Mouse (Mus musculus) heart, postnatal 0 days (tissue): Measurements from ENCODE around the gene Ahcyl2. TPM values are rescaled to one million over a fixed set of nuclear protein-coding genes. Genes with fewer than 3 reads are reported as not detected.

Experiments
- ATAC-seq: fragments of 200-750 bp; cut with Nextera tagmentation; 2 replicates; pipeline ENCODE4 v1.8.0; 2017; ENCODE audit warnings: low read depth, moderate number of reproducible peaks, moderate library complexity; ENCODE audit not compliant: insufficient read depth
- DNase-seq: peaks from one replicate; pipeline ENCODE4 v3.0.0-alpha.2; 2016; ENCODE audit warnings: low spot score
- H3K27ac ChIP-seq: fragments of 300-500 bp; sonication (generic); 2 replicates; pipeline ENCODE4 v1.5.1; 2014; ENCODE audit warnings: low read depth, mild to moderate bottlenecking
- H3K27me3 ChIP-seq: fragments of 300-500 bp; sonication (generic); 2 replicates; pipeline ENCODE4 v1.6.1; 2014; ENCODE audit warnings: low read length, mixed read lengths; ENCODE audit not compliant: control insufficient read depth, insufficient read depth
- H3K36me3 ChIP-seq: fragments of 300-500 bp; sonication (generic); replicated peaks from 2 replicates; pipeline ENCODE4 v1.6.1; 2014; ENCODE audit warnings: low read length, mixed read lengths; ENCODE audit not compliant: control insufficient read depth, insufficient read depth
- H3K4me1 ChIP-seq: fragments of 300-500 bp; sonication (generic); 2 replicates; pipeline ENCODE4 v1.6.1; 2014; ENCODE audit warnings: antibody characterized with exemption; ENCODE audit not compliant: control insufficient read depth, insufficient read depth
- H3K4me2 ChIP-seq: fragments of 300-500 bp; sonication (generic); 2 replicates; pipeline ENCODE4 v1.6.1; 2014; ENCODE audit warnings: low read depth, mild to moderate bottlenecking, low read length, moderate library complexity
- H3K4me3 ChIP-seq: fragments of 300-500 bp; sonication (generic); 2 replicates; pipeline ENCODE4 v1.5.1; 2014; ENCODE audit warnings: low read depth, low read length
- H3K9ac ChIP-seq: fragments of 300-500 bp; sonication (generic); replicated peaks from 2 replicates; pipeline ENCODE4 v1.6.1; 2014; ENCODE audit warnings: low read depth, low read length, mixed read lengths
- H3K9me3 ChIP-seq: fragments of 300-500 bp; sonication (generic); replicated peaks from 2 replicates; pipeline ENCODE4 v1.6.1; 2016; ENCODE audit warnings: low read length; ENCODE audit not compliant: control insufficient read depth
- CTCF ChIP-seq: IDR thresholded peaks from 2 replicates; pipeline ENCODE4 v1.5.1; 2016; ENCODE audit warnings: antibody characterized with exemption, control low read depth, low read depth
- EP300 ChIP-seq: IDR thresholded peaks from 2 replicates; pipeline ENCODE4 v1.6.1; 2016; ENCODE audit warnings: antibody characterized with exemption, low read depth
- WGBS: fragments of 180-500 bp; shearing (Covaris S2); extraction: QIAGEN DNeasy Blood & Tissue Kit; methylation state at CpG from one replicate; pipeline ENCODE4 v1.1.7; 2014; 5-methylcytosine and 5-hydroxymethylcytosine counted together
- polyA plus RNA-seq: library from polyadenylated mRNA; unstranded; fragments of >200 nt; fragmentation: Nextera tagmentation; extraction: Ambion mirVana; gene quantifications from 2 replicates; pipeline ENCODE4 v1.2.1, GENCODE M21; 2015
- total RNA-seq: library from RNA; depleted of rRNA; stranded (reverse); fragments of >200 nt; gene quantifications from 2 replicates; pipeline ENCODE4 v1.2.3, GENCODE M21; 2014; ENCODE audit warnings: low replicate concordance

Ahcyl2 gene
- total and polyA plus RNA-seq, 2 experiments from 2014 or later, result 3.4 to 31.6 TPM

GRCm38 (mm10) chr6:29931181-29931580, 163.4 kb downstream of the Ahcyl2 start:
- Histone ChIP-seq H3K36me3 (peaks cover 79% of the 10 kb centered on the region), H3K4me2 (no peak overlapping the region), H3K27me3 (no peaks in the 10 kb centered on the region), H3K9me3 (no peaks in the 10 kb centered on the region), H3K4me3 (no peak overlapping the region), H3K27ac (no peak overlapping the region), H3K9ac (no peak overlapping the region), H3K4me1 (0 out of 2 replicates have a peak, but pooled peaks cover 4% of the 10 kb centered on the region)
- ATAC-seq (no peak), DNase-seq (no peak)
- WGBS, result 87% methylated on average over 4 of the region's 4 CpGs
- no peak for TF ChIP-seq CTCF
- no peak for TF ChIP-seq EP300

DNA sequence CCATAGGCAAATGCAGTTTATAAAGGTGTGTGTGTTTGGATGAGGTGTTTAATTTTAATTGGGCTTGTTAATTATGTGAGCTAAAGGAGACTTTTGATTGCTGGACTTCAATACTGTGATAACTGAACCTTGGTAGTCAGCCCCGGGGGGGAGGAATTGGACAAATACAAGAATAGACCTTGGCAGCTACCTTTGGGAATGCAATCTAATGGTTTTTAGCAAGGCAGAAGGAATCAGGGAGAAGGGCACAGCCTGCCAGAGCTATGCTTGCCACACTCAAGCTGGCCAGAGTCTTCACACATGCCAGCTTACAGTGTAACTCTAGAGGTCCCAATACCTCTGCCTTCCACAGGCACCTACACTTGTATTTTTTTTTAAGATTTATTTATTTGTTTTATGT, 167.9 kb downstream of the Ahcyl2 start:
- no peaks in the 10 kb centered on the region for H3K27me3 ChIP-seq
- no peak overlapping the region for H3K4me3 ChIP-seq
- no peak for DNase-seq
- peaks cover 13% of the 10 kb centered on the region for H3K4me1 ChIP-seq
- H3K9ac ChIP-seq, result no peak overlapping the region
- H3K9me3 ChIP-seq, result no peaks in the 10 kb centered on the region
- ATAC-seq, result 0 out of 2 replicates have a peak, but pooled peaks have one; percentile 36
- H3K36me3 ChIP-seq, result peaks cover 82% of the 10 kb centered on the region
- WGBS, result 28% methylated on average over 1 of the region's 1 CpGs
- H3K27ac ChIP-seq, result peak overlapping the region; percentile 67
- H3K4me2 ChIP-seq, result no peak overlapping the region
- TF ChIP-seq CTCF (no peak), EP300 (no peak)

GRCm38 (mm10) chr6:29940428-29940827, 172.6 kb downstream of the Ahcyl2 start:
- peaks cover 16% of the 10 kb centered on the region for H3K4me1 ChIP-seq
- ATAC-seq (peak; percentile 68; the same call in 1 of the 2 replicates), DNase-seq (peak; percentile 63)
- H3K27ac ChIP-seq, result peak overlapping the region; percentile 60
- 18% methylated on average over 4 of the region's 4 CpGs for WGBS
- no peak overlapping the region for H3K4me3 ChIP-seq
- peaks cover 83% of the 10 kb centered on the region for H3K36me3 ChIP-seq
- no peak overlapping the region for H3K4me2 ChIP-seq
- no peak overlapping the region for H3K9ac ChIP-seq
- H3K9me3 ChIP-seq, result no peaks in the 10 kb centered on the region
- H3K27me3 ChIP-seq, result no peaks in the 10 kb centered on the region
- TF ChIP-seq CTCF (no peak), EP300 (no peak)

- no peak overlapping the region for H3K4me3 ChIP-seq
- ATAC-seq, result no peak
- no peak for DNase-seq
- no peaks in the 10 kb centered on the region for H3K27me3 ChIP-seq
- peak overlapping the region; percentile 60; the same call in 1 of the 2 replicates for H3K27ac ChIP-seq
- H3K36me3 ChIP-seq, result peaks cover 86% of the 10 kb centered on the region
- no peaks in the 10 kb centered on the region for H3K9me3 ChIP-seq
- no peak for TF ChIP-seq CTCF
- TF ChIP-seq EP300, result no peak
- no peak overlapping the region for H3K4me2 ChIP-seq
- peaks cover 13% of the 10 kb centered on the region for H3K4me1 ChIP-seq
- H3K9ac ChIP-seq, result no peak overlapping the region
- WGBS, result 44% methylated on average over 2 of the region's 2 CpGs
Measured at GRCm38 (mm10) chr6:29941036-29941435, 173.2 kb downstream of the Ahcyl2 start.

GRCm38 (mm10) chr6:29944465-29944864, 176.7 kb downstream of the Ahcyl2 start:
- no peak for TF ChIP-seq EP300
- no peak for TF ChIP-seq CTCF
- Histone ChIP-seq H3K9me3 (no peaks in the 10 kb centered on the region), H3K27ac (no peak overlapping the region), H3K9ac (no peak overlapping the region), H3K4me1 (peaks cover 13% of the 10 kb centered on the region), H3K4me2 (no peak overlapping the region), H3K27me3 (no peaks in the 10 kb centered on the region), H3K4me3 (no peak overlapping the region), H3K36me3 (peaks cover 64% of the 10 kb centered on the region)
- WGBS, result 79% methylated on average over 1 of the region's 1 CpGs
- no peak for DNase-seq
- ATAC-seq, result no peak

- no peaks in the 10 kb centered on the region for H3K4me1 ChIP-seq
- ATAC-seq (no peak), DNase-seq (no peak)
- WGBS, result 76% methylated on average over 2 of the region's 2 CpGs
- no peak overlapping the region for H3K9ac ChIP-seq
- no peaks in the 10 kb centered on the region for H3K27me3 ChIP-seq
- H3K36me3 ChIP-seq, result peaks cover 46% of the 10 kb centered on the region
- no peaks in the 10 kb centered on the region for H3K9me3 ChIP-seq
- no peak overlapping the region for H3K4me2 ChIP-seq
- no peak overlapping the region for H3K4me3 ChIP-seq
- no peak overlapping the region for H3K27ac ChIP-seq
- TF ChIP-seq EP300 (no peak), CTCF (peak; percentile 52)
Measured at GRCm38 (mm10) chr6:29946568-29946967, 178.8 kb downstream of the Ahcyl2 start.
